Mouse (Mus musculus) MEL (cell line): ENCODE results near the gene Agbl3. TPM values are rescaled to one million over a fixed set of nuclear protein-coding genes. Genes with fewer than 3 reads are reported as not detected.

ENCODE experiments used
- DNase-seq: peaks from one replicate; pipeline ENCODE4 v3.0.0; 2011; ENCODE audit warnings: low read depth, low spot score
- H3K27ac ChIP-seq: 2 replicates; pipeline ENCODE4 v1.5.1; 2012; ENCODE audit warnings: low read depth, mild to moderate bottlenecking, control low read depth, low read length, moderate library complexity; ENCODE audit not compliant: control insufficient read depth
- H3K27me3 ChIP-seq, 2 experiments: fragments of 150-350 bp in 1 of 2; sonication (generic) in 1 of 2; 2 replicates each; pipeline ENCODE4 v1.6.1; 2012; ENCODE audit warnings: low read length in 2 of 2, mild to moderate bottlenecking in 2 of 2, improper control_type of control experiment in 1 of 2, moderate library complexity in 1 of 2; ENCODE audit not compliant: insufficient read depth in 2 of 2, control insufficient read depth in 1 of 2
- H3K36me3 ChIP-seq, 2 experiments: 2 replicates each; pipeline ENCODE4 v1.6.1; 2012 to 2014; ENCODE audit warnings: low read length in 2 of 2, improper control_type of control experiment in 1 of 2, inconsistent platforms in 1 of 2, mild to moderate bottlenecking in 1 of 2; ENCODE audit not compliant: insufficient read depth in 2 of 2, control insufficient read depth in 1 of 2
- H3K4me1 ChIP-seq, 2 experiments: fragments of 150-350 bp in 1 of 2; sonication (generic) in 1 of 2; 2 replicates each; pipeline ENCODE4 v1.6.1; 2012; ENCODE audit warnings: low read length in 2 of 2, improper control_type of control experiment in 1 of 2, mild to moderate bottlenecking in 1 of 2; ENCODE audit not compliant: insufficient read depth in 2 of 2, control insufficient read depth in 1 of 2
- H3K4me3 ChIP-seq, 2 experiments: fragments of 150-350 bp in 1 of 2; sonication (generic) in 1 of 2; 2 replicates each; pipeline ENCODE4 v1.5.1; 2012; ENCODE audit warnings: low read depth in 2 of 2, low read length in 2 of 2, mild to moderate bottlenecking in 2 of 2, moderate library complexity in 2 of 2, control low read depth in 1 of 2, improper control_type of control experiment in 1 of 2; ENCODE audit not compliant: control insufficient read depth in 1 of 2, insufficient read depth in 1 of 2
- H3K79me2 ChIP-seq: 2 replicates; pipeline ENCODE4 v1.6.1; 2012; ENCODE audit warnings: mild to moderate bottlenecking, low read length, moderate library complexity; ENCODE audit not compliant: control insufficient read depth, poor library complexity, insufficient read depth
- H3K9ac ChIP-seq: 2 replicates; pipeline ENCODE4 v1.6.1; 2012; ENCODE audit warnings: low read depth, mild to moderate bottlenecking, control low read depth, low read length, moderate library complexity; ENCODE audit not compliant: control insufficient read depth, poor library complexity, severe bottlenecking
- H3K9me3 ChIP-seq: fragments of 150-350 bp; sonication (generic); replicated peaks from 2 replicates; pipeline ENCODE4 v1.6.1; 2012; ENCODE audit warnings: mild to moderate bottlenecking, low read length, improper control_type of control experiment, moderate library complexity; ENCODE audit not compliant: insufficient read depth
- BHLHE40 ChIP-seq: IDR thresholded peaks from 2 replicates; pipeline ENCODE4 v1.6.1; 2012; ENCODE audit warnings: low read depth, mild to moderate bottlenecking, inconsistent platforms, low read length, improper control_type of control experiment, borderline replicate concordance
- CHD1 ChIP-seq: IDR thresholded peaks from 2 replicates; pipeline ENCODE4 v1.6.1; 2012; ENCODE audit warnings: low read depth, mild to moderate bottlenecking, inconsistent platforms, low read length, improper control_type of control experiment
- CHD2 ChIP-seq: IDR thresholded peaks from 2 replicates; pipeline ENCODE4 v1.6.1; 2011; ENCODE audit warnings: low read length, improper control_type of control experiment
- HCFC1 ChIP-seq: IDR thresholded peaks from 2 replicates; pipeline ENCODE4 v1.6.1; 2012; ENCODE audit warnings: low read depth, mild to moderate bottlenecking, inconsistent platforms, low read length, improper control_type of control experiment, moderate library complexity
- KAT2A ChIP-seq: conservative IDR thresholded peaks from 2 replicates; pipeline ENCODE4 v1.6.1; 2012; ENCODE audit warnings: low read depth, low read length, improper control_type of control experiment, inconsistent platforms
- MAX ChIP-seq: IDR thresholded peaks from 2 replicates; pipeline ENCODE4 v1.6.1; 2011; ENCODE audit warnings: low read length, improper control_type of control experiment
- MAZ ChIP-seq: IDR thresholded peaks from 2 replicates; pipeline ENCODE4 v1.6.1; 2012; ENCODE audit warnings: low read depth, mild to moderate bottlenecking, inconsistent platforms, low read length, improper control_type of control experiment
- MYB ChIP-seq: IDR thresholded peaks from 2 replicates; pipeline ENCODE4 v1.6.1; 2011; ENCODE audit warnings: mild to moderate bottlenecking, low read depth, low read length, improper control_type of control experiment
- NRF1 ChIP-seq: IDR thresholded peaks from 2 replicates; pipeline ENCODE4 v1.6.1; 2014; ENCODE audit warnings: low read depth, mild to moderate bottlenecking, inconsistent platforms, low read length, improper control_type of control experiment, moderate library complexity; ENCODE audit not compliant: poor library complexity, insufficient read depth, severe bottlenecking
- POLR2A ChIP-seq, 2 experiments: IDR thresholded peaks; 2 replicates each; pipeline ENCODE4 v1.6.1; 2011 to 2012; ENCODE audit warnings: low read length in 2 of 2, mild to moderate bottlenecking in 2 of 2, control low read depth in 1 of 2, improper control_type of control experiment in 1 of 2, low read depth in 1 of 2, moderate library complexity in 1 of 2; ENCODE audit not compliant: control insufficient read depth in 1 of 2, insufficient read depth in 1 of 2, poor library complexity in 1 of 2
- POLR2AphosphoS5 ChIP-seq: IDR thresholded peaks from 2 replicates; pipeline ENCODE4 v1.6.1; 2012; ENCODE audit warnings: low read depth, borderline replicate concordance, mild to moderate bottlenecking, inconsistent platforms, low read length, moderate library complexity, mixed read lengths
- SIN3A ChIP-seq: IDR thresholded peaks from 2 replicates; pipeline ENCODE4 v1.6.1; 2012; ENCODE audit warnings: low read length, improper control_type of control experiment, inconsistent platforms
- UBTF ChIP-seq: IDR thresholded peaks from 2 replicates; pipeline ENCODE4 v1.6.1; 2012; ENCODE audit warnings: low read depth, mild to moderate bottlenecking, inconsistent platforms, low read length, improper control_type of control experiment, moderate library complexity, borderline replicate concordance; ENCODE audit not compliant: insufficient read depth
- ZKSCAN1 ChIP-seq: IDR thresholded peaks from 2 replicates; pipeline ENCODE4 v1.6.1; 2012; ENCODE audit warnings: low read depth, mild to moderate bottlenecking, inconsistent platforms, low read length, improper control_type of control experiment, moderate library complexity
- ZMIZ1 ChIP-seq: IDR thresholded peaks from 2 replicates; pipeline ENCODE4 v1.6.1; 2012; ENCODE audit warnings: low read depth, mild to moderate bottlenecking, inconsistent platforms, low read length, improper control_type of control experiment, moderate library complexity
- ZNF384 ChIP-seq: IDR thresholded peaks from 2 replicates; pipeline ENCODE4 v1.6.1; 2012; ENCODE audit warnings: low read depth, mild to moderate bottlenecking, inconsistent platforms, low read length, improper control_type of control experiment
- polyA plus RNA-seq, 2 experiments: library from polyadenylated mRNA; stranded (reverse) in 1 of 2; unstranded in 1 of 2; fragments of >175 nt in 1 of 2; fragments of >200 nt in 1 of 2; gene quantifications; 2 replicates each; pipeline versions ENCODE4 v1.2.1 to v1.2.4; 2012; ENCODE audit warnings: low replicate concordance in 2 of 2, low read depth in 1 of 2; ENCODE audit not compliant: insufficient read length in 2 of 2, insufficient read depth in 1 of 2, missing spikeins in 1 of 2
- total RNA-seq: library from RNA; depleted of rRNA; stranded (reverse); fragments of 300-350 nt; gene quantifications from 2 replicates; pipeline ENCODE4 v1.2.3, GENCODE M21; 2012

Agbl3 gene
- total and polyA plus RNA-seq, 3 experiments, result 1.3 TPM; not detected in 2

GRCm38 (mm10) chr6:34877509-34878321, 97.5 kb downstream of the Agbl3 start, which contains the start of gene Cyren (continued):
- TF ChIP-seq BHLHE40 (no peak), NRF1 (peak; percentile 75), POLR2A (IDR thresholded peaks at IDR 0.05; ENCODE audit: control insufficient read depth in 1 of 2, insufficient read depth in 1 of 2, low read depth in 1 of 2, low read length in 2 of 2, poor library complexity in 1 of 2) (peak; percentile 82 to 86), ZKSCAN1 (no peak), CHD1 (no peak; the same call in 1 of the 2 replicates), UBTF (peak; percentile 72; the same call in 1 of the 2 replicates)
- TF ChIP-seq, all 39 proteins: peak for 20

GRCm38 (mm10) chr6:34879101-34879740, 99.0 kb downstream of the Agbl3 start:
- H3K9ac ChIP-seq, result no peak overlapping the region
- peaks cover 13% of the 10 kb centered on the region for H3K79me2 ChIP-seq
- H3K27ac ChIP-seq, result no peak overlapping the region
- TF ChIP-seq MAX, result no peak
- TF ChIP-seq CHD2, result no peak
- TF ChIP-seq ZNF384, result no peak
- no peak for TF ChIP-seq POLR2AphosphoS5
- no peak for TF ChIP-seq SIN3A
- TF ChIP-seq MAZ, result no peak
- no peak for TF ChIP-seq HCFC1
- no peak for TF ChIP-seq ZMIZ1
- no peak for TF ChIP-seq KAT2A
- TF ChIP-seq MYB, result no peak
- no peak for DNase-seq
- no peak overlapping the region for H3K4me3 ChIP-seq
- no peaks in the 10 kb centered on the region for H3K9me3 ChIP-seq
- H3K4me1 ChIP-seq, result peaks cover 5 to 31% of the 10 kb centered on the region in 2 experiments; a peak in 3 of 4 replicates
- peaks cover 0 to 11% of the 10 kb centered on the region in 2 experiments; a peak in 2 of 4 replicates for H3K36me3 ChIP-seq
- H3K27me3 ChIP-seq, result no peaks in the 10 kb centered on the region
